Mouse (Mus musculus) heart, embryonic 16.5 days (tissue): Measurements from ENCODE around the gene Foxo6. TPM values are rescaled to one million over a fixed set of nuclear protein-coding genes. Genes with fewer than 3 reads are reported as not detected.

Source experiments
- ATAC-seq: fragments of 200-750 bp; cut with Nextera tagmentation; replicated peaks from 2 replicates; pipeline ENCODE4 v1.8.0; 2017; ENCODE audit warnings: moderate number of reproducible peaks; ENCODE audit not compliant: insufficient read depth, low FRiP score; ENCODE audit errors: extremely low read depth
- H3K27ac ChIP-seq: fragments of 300-500 bp; sonication (generic); 2 replicates; pipeline ENCODE4 v1.5.1; 2014; ENCODE audit warnings: mild to moderate bottlenecking, low read length, control low read depth, moderate library complexity
- H3K27me3 ChIP-seq: fragments of 300-500 bp; sonication (generic); 2 replicates; pipeline ENCODE4 v1.6.1; 2014; ENCODE audit warnings: low read length, mixed read lengths; ENCODE audit not compliant: control insufficient read depth, insufficient read depth
- H3K36me3 ChIP-seq: fragments of 300-500 bp; sonication (generic); 2 replicates; pipeline ENCODE4 v1.6.1; 2014; ENCODE audit not compliant: control insufficient read depth, insufficient read depth
- H3K4me1 ChIP-seq: fragments of 300-500 bp; sonication (generic); 2 replicates; pipeline ENCODE4 v1.6.1; 2014; ENCODE audit warnings: low read length, mixed read lengths; ENCODE audit not compliant: control insufficient read depth, insufficient read depth
- H3K4me2 ChIP-seq: fragments of 300-500 bp; sonication (generic); 2 replicates; pipeline ENCODE4 v1.6.1; 2014; ENCODE audit warnings: low read depth, mild to moderate bottlenecking, control low read depth, low read length
- H3K4me3 ChIP-seq: fragments of 300-500 bp; sonication (generic); 2 replicates; pipeline ENCODE4 v1.5.1; 2014; ENCODE audit warnings: mild to moderate bottlenecking, control low read depth, low read length
- H3K9ac ChIP-seq: fragments of 300-500 bp; sonication (generic); 2 replicates; pipeline ENCODE4 v1.6.1; 2014; ENCODE audit warnings: low read length, control low read depth
- H3K9me3 ChIP-seq: fragments of 300-500 bp; sonication (generic); replicated peaks from 2 replicates; pipeline ENCODE4 v1.6.1; 2016; ENCODE audit warnings: low read length; ENCODE audit not compliant: control insufficient read depth
- WGBS: fragments of 180-500 bp; shearing (Covaris S2); extraction: QIAGEN DNeasy Blood & Tissue Kit; methylation state at CpG from one replicate; pipeline ENCODE4 v1.1.7; 2014; 5-methylcytosine and 5-hydroxymethylcytosine counted together
- polyA plus RNA-seq: library from polyadenylated mRNA; unstranded; fragments of >200 nt; fragmentation: Nextera tagmentation; extraction: Ambion mirVana; gene quantifications from 2 replicates; pipeline ENCODE4 v1.2.1, GENCODE M21; 2015

Foxo6 gene
- polyA plus RNA-seq, 1 experiment from 2014 or later = 0.12 TPM

DNA sequence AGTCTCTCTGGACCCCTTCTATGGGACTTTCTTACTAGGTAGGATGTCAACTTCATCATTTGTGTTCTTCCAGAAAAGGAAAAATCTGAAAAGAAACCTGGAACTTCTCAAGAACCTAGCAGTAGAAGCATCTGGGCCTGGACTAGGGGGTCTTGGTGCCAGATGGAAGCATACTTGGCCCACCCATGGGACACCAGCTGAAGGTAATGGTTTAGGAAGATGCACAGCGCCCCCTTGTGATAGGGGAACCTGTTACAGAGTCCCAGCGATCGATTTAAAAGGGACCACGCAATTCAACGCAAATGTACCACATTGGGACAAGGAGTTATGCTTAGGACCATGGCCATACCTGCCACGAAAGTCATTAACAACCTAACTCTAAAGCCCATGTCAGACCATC is 36.0 kb upstream of the Foxo6 start:
- 20% methylated on average over 6 of the region's 6 CpGs for WGBS
- Histone ChIP-seq H3K27me3 (peaks cover 13% of the 10 kb centered on the region; the same call in 1 of the 2 replicates), H3K9ac (no peak overlapping the region), H3K4me1 (no peaks in the 10 kb centered on the region), H3K9me3 (no peaks in the 10 kb centered on the region), H3K4me2 (no peak overlapping the region), H3K36me3 (no peaks in the 10 kb centered on the region), H3K27ac (no peak overlapping the region), H3K4me3 (no peak overlapping the region)
- no peak for ATAC-seq

DNA sequence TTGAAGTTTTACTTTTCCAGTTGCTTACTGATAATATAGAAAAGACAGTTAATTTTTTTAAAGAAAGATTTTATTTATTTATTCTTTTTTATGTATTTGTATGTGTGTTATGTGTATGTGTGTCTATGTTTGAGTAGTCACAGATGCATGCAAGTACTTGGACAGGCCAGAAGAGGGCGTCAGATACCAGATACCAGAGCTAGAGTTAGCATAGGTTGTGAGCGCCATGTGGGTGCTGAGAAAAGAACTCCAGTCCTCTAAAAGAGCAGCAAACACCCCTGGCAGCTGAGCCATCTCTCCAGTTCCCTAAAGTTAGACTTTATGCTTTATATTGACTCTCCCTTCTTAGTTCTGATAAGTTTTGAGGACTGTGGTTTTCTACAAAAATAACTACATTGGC is 30.4 kb upstream of the Foxo6 start:
- H3K36me3 ChIP-seq = no peaks in the 10 kb centered on the region
- WGBS = 52% methylated on average over 2 of the region's 2 CpGs
- no peak overlapping the region for H3K27ac ChIP-seq
- no peak overlapping the region for H3K9ac ChIP-seq
- H3K4me2 ChIP-seq = no peak overlapping the region
- H3K4me3 ChIP-seq = no peak overlapping the region
- H3K27me3 ChIP-seq = 0 out of 2 replicates have a peak, but pooled peaks cover 2% of the 10 kb centered on the region
- no peaks in the 10 kb centered on the region for H3K4me1 ChIP-seq
- no peak for ATAC-seq
- H3K9me3 ChIP-seq = peaks cover 2% of the 10 kb centered on the region; the same call in 1 of the 2 replicates

DNA sequence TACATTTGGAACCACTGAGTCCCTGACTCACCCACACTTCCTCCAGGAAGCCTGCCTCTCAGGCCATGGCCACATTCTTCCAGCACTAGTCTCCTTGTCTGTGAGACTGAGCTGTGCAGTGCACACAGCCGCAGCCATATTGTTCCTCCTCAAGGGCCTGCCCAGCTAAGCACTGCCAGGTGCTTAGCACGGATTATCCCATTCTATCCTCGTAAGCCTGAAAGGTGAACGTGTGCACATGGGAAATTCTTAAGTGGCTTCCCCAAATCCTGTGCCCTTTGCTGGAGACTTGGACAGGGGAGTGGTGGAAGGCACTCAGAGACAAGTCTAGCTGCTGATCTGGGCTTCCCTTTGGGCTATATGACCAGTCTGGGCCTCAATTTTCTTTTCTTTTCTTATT is 29.6 kb upstream of the Foxo6 start:
- 83% methylated on average over 4 of the region's 4 CpGs for WGBS
- Histone ChIP-seq H3K9ac (no peak overlapping the region), H3K4me1 (no peaks in the 10 kb centered on the region), H3K4me3 (no peak overlapping the region), H3K4me2 (no peak overlapping the region), H3K36me3 (no peaks in the 10 kb centered on the region), H3K27ac (no peak overlapping the region), H3K9me3 (peaks cover 2% of the 10 kb centered on the region; the same call in 1 of the 2 replicates), H3K27me3 (no peaks in the 10 kb centered on the region)
- no peak for ATAC-seq

DNA sequence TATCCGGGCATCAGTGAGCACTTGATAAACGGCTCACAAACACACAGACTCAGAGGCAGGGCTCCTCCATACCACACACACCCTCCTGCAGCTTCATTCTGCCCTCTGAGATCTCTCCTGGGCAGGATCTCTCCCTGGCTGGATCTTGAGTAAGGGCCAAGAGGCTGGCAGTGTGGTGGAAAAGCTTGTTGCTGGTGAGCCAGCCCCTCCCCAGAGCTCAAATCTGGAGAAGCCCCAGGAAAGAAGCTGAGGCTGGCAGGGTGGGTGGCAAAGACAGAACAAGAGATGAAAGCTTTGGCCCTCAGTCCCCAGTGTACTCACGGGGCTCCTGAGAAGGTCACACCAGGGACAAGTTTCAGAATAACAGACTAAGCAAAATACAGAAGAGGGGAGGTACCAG is 27.4 kb upstream of the Foxo6 start:
- Histone ChIP-seq H3K36me3 (no peaks in the 10 kb centered on the region), H3K4me2 (no peak overlapping the region), H3K4me1 (no peaks in the 10 kb centered on the region), H3K9me3 (peaks cover 6% of the 10 kb centered on the region; the same call in 1 of the 2 replicates), H3K27ac (no peak overlapping the region), H3K9ac (no peak overlapping the region), H3K27me3 (no peaks in the 10 kb centered on the region), H3K4me3 (no peak overlapping the region)
- no peak for ATAC-seq
- 29% methylated on average over 3 of the region's 3 CpGs for WGBS

DNA sequence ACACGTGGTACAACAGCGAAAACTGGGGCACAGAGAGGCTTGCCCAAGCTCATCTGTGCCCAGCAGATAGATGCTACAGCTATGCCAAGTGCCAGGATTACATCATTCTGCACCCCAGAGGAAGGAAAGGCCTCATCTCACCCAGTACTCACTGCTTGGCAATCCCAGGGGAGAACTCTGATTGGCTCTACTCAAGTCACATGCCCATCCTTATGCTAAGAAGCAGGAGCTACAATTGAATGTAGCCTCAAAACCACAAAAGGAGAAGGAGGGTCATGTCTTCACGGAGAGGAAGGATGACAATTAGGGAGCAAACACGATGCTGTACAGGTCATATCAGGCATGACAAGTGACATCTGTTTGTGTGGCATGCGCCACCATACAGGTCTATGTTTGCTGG is 26.2 kb upstream of the Foxo6 start:
- 75% methylated on average over 5 of the region's 5 CpGs for WGBS
- H3K27ac ChIP-seq = no peak overlapping the region
- H3K27me3 ChIP-seq = no peaks in the 10 kb centered on the region
- no peaks in the 10 kb centered on the region for H3K36me3 ChIP-seq
- H3K9me3 ChIP-seq = peaks cover 6% of the 10 kb centered on the region; the same call in 1 of the 2 replicates
- H3K9ac ChIP-seq = no peak overlapping the region
- no peaks in the 10 kb centered on the region for H3K4me1 ChIP-seq
- no peak for ATAC-seq
- no peak overlapping the region for H3K4me3 ChIP-seq
- H3K4me2 ChIP-seq = no peak overlapping the region

DNA sequence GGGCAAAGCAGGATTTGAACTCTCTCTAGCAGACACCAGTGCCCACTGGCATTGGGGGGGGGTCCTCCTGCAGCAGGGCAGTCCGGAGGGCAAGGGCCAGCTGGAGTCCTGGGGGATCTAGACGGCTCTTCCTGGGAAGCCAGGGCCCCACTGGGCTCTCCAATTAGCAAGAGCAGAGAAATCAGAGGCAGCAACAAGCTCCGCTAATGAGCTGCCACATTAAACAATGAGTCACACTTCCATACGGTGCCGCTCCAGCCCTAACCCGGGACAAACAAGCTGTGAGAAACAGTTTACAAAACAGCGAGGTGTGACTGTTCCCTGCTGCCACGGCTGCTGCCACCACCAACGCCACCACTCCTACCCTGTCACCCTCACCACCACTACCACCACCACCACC is 17.4 kb upstream of the Foxo6 start:
- Histone ChIP-seq H3K4me1 (no peaks in the 10 kb centered on the region), H3K27me3 (peaks cover 24% of the 10 kb centered on the region), H3K27ac (no peak overlapping the region), H3K9me3 (no peaks in the 10 kb centered on the region), H3K36me3 (no peaks in the 10 kb centered on the region), H3K4me3 (no peak overlapping the region), H3K4me2 (no peak overlapping the region), H3K9ac (no peak overlapping the region)
- ATAC-seq = no peak
- 10% methylated on average over 9 of the region's 9 CpGs for WGBS

DNA sequence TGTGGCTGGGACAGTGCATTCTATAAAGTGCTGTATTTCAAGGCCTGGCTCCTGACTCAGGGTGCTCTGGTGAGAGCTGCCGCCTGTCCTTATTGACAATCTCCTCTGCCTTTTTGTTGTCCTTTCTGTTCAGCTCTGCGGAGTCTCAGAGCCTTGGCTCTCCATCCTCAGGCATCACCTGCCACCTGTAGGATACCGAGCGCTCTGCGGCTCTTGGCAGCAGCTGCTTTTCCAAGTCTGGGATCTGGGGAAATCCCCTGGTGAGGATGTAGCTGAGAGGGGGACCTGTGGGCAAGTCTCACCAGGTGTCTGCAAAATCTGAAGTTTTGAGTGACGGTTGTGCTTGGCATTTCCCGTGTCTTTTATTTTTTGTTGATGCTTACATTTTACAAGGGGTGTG is 12.1 kb upstream of the Foxo6 start:
- peaks cover 14% of the 10 kb centered on the region for H3K27me3 ChIP-seq
- ATAC-seq = no peak

DNA sequence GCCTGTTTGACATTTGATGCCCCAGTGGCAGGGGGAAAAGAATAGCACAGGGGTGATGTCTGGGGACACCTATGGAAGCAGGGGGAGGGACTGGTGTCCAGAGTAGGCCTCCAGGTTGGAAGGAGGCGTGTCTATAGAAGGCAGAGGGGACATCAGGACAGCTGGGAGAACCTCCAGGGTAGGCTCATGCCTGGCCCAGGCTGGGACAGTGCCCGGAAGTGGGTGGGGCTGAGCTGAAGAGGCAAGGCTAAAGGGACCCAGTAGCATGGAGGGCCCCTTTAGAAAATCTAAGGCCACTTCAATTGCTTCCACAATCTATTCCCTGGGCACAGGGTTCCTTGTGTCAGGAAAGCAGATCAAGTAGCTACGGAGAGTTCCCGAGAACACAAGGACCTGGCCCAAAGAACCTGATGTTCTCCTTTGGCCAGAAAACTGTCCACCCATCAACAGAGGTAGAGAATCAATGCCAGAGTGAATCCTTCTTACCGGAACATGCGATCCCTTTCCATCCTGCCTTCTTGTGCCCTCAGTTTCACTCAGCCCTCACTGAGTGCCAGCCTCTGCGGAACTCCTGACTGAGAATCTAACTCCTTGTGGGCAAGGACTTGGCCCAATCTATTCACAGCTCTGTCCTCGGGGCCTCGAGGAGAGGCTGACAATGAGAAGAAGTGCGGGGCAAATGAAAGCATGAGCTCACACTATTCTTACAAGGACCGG is 4.1 kb upstream of the Foxo6 start:
- no peak overlapping the region for H3K9ac ChIP-seq
- ATAC-seq = no peak
- H3K4me3 ChIP-seq = no peak overlapping the region
- H3K9me3 ChIP-seq = no peaks in the 10 kb centered on the region
- 76% methylated on average over 11 of the region's 11 CpGs for WGBS
- no peaks in the 10 kb centered on the region for H3K36me3 ChIP-seq
- no peak overlapping the region for H3K27ac ChIP-seq
- H3K4me2 ChIP-seq = no peak overlapping the region
- peaks cover 8% of the 10 kb centered on the region; the same call in 1 of the 2 replicates for H3K4me1 ChIP-seq
- peaks cover 15% of the 10 kb centered on the region for H3K27me3 ChIP-seq

More for the DNA sequence above, 12.1 kb upstream of the Foxo6 start:
- no peak overlapping the region for H3K9ac ChIP-seq
- no peak overlapping the region for H3K4me3 ChIP-seq
- H3K36me3 ChIP-seq = no peaks in the 10 kb centered on the region
- WGBS = 43% methylated on average over 7 of the region's 7 CpGs
- no peak overlapping the region for H3K27ac ChIP-seq
- no peaks in the 10 kb centered on the region for H3K4me1 ChIP-seq
- no peak overlapping the region for H3K4me2 ChIP-seq
- H3K9me3 ChIP-seq = no peaks in the 10 kb centered on the region

DNA sequence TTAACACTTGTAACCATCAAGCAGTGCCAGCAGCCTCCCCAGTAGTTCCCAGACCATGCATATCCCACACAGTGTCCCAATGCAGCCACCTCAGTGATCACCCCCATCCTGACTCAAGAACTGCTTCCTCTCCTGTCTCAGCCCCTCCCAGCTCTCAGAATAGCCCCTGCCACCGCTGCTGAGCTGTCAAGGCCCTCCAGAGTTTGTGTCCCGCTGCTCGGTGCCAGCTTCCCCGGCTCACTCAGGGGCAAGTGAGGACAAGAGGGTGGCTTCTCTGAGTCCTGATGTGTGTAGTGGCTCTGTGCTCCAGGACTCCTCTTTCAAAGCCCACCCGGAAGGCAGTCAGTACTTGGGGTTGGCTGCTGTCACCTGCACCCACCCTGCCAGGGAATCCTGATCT is 3.3 kb upstream of the Foxo6 start:
- Histone ChIP-seq H3K27me3 (peaks cover 23% of the 10 kb centered on the region), H3K4me1 (peaks cover 8% of the 10 kb centered on the region; the same call in 1 of the 2 replicates), H3K27ac (no peak overlapping the region), H3K4me2 (no peak overlapping the region), H3K4me3 (no peak overlapping the region), H3K9ac (no peak overlapping the region), H3K9me3 (no peaks in the 10 kb centered on the region), H3K36me3 (no peaks in the 10 kb centered on the region)
- 25% methylated on average over 5 of the region's 5 CpGs for WGBS
- ATAC-seq = no peak
